Mouse (Mus musculus): ENCODE measurements around the gene Gpatch4. TPM values are rescaled to one million over a fixed set of nuclear protein-coding genes. Genes with fewer than 3 reads are reported as not detected.

Gene Gpatch4
- polyA plus RNA-seq (2015; fragmentation: Nextera tagmentation; extraction: Ambion mirVana) = 27.4 and 30.6 TPM in 2 replicates

- 10% methylated on average over 36 of the region's 36 CpGs for WGBS
- H3K4me2 ChIP-seq = peak within 1 kb of the TSS; percentile 88
- peaks cover 13% of the 10 kb centered on the region for H3K4me1 ChIP-seq (replicated peaks)
- peak within 1 kb of the TSS; percentile 58 for H3K27ac ChIP-seq
- H3K36me3 ChIP-seq = no peaks in the 10 kb centered on the region
- peaks cover 28% of the 10 kb centered on the region for H3K27me3 ChIP-seq
- no peaks in the 10 kb centered on the region for H3K9me3 ChIP-seq
- ATAC-seq (ENCODE audit: low FRiP score) = peak; percentile 96
- peak within 1 kb of the TSS; percentile 69 for H3K9ac ChIP-seq
- H3K4me3 ChIP-seq = peak within 1 kb of the TSS; percentile 82
Measured at GRCm38 (mm10) chr3:88042661-88043421, at the start of gene Gpatch4. TSS of gene Gpatch4 (plus strand) at chr3:88043108.

- Histone ChIP-seq H3K36me3 (no peaks in the 10 kb centered on the region), H3K9ac (no peak overlapping the region), H3K27me3 (peaks cover 97% of the 10 kb centered on the region), H3K27ac (no peak overlapping the region), H3K4me3 (no peak overlapping the region), H3K9me3 (no peaks in the 10 kb centered on the region), H3K4me1 (replicated peaks) (peaks cover 23% of the 10 kb centered on the region), H3K4me2 (no peak overlapping the region)
- no peak for ATAC-seq (ENCODE audit: low FRiP score)
- WGBS = 3% methylated on average over 5 of the region's 6 CpGs
Measured at GRCm38 (mm10) chr3:87993436-87993835, 49.5 kb upstream of the Gpatch4 start.

GRCm38 (mm10) chr3:87995331-87995730 lies 47.6 kb upstream of the Gpatch4 start:
- Histone ChIP-seq H3K27ac (no peak overlapping the region), H3K36me3 (no peaks in the 10 kb centered on the region), H3K27me3 (peaks cover 100% of the 10 kb centered on the region), H3K9ac (no peak overlapping the region), H3K9me3 (no peaks in the 10 kb centered on the region), H3K4me2 (no peak overlapping the region), H3K4me3 (no peak overlapping the region), H3K4me1 (replicated peaks) (peaks cover 37% of the 10 kb centered on the region)
- 22% methylated on average over 11 of the region's 11 CpGs for WGBS
- no peak for ATAC-seq (ENCODE audit: low FRiP score)

GRCm38 (mm10) chr3:87996401-87996800 lies 46.5 kb upstream of the Gpatch4 start:
- Histone ChIP-seq H3K27me3 (peaks cover 100% of the 10 kb centered on the region), H3K9me3 (no peaks in the 10 kb centered on the region), H3K9ac (peak overlapping the region; percentile 69; the same call in 1 of the 2 replicates), H3K4me3 (peak overlapping the region; percentile 45), H3K4me1 (replicated peaks) (peaks cover 44% of the 10 kb centered on the region), H3K36me3 (no peaks in the 10 kb centered on the region), H3K27ac (no peak overlapping the region), H3K4me2 (peak overlapping the region; percentile 70)
- 3% methylated on average over 15 of the region's 15 CpGs for WGBS
- ATAC-seq (ENCODE audit: low FRiP score) = no peak

GRCm38 (mm10) chr3:87996971-87997614 lies 45.8 kb upstream of the Gpatch4 start:
- Histone ChIP-seq H3K4me3 (peak overlapping the region; percentile 45), H3K4me1 (replicated peaks) (peaks cover 51% of the 10 kb centered on the region), H3K4me2 (peak overlapping the region; percentile 70), H3K9me3 (no peaks in the 10 kb centered on the region), H3K27me3 (peaks cover 100% of the 10 kb centered on the region), H3K9ac (peak overlapping the region; percentile 69), H3K27ac (no peak overlapping the region), H3K36me3 (no peaks in the 10 kb centered on the region)
- no peak for ATAC-seq (ENCODE audit: low FRiP score)
- 1% methylated on average over 49 of the region's 49 CpGs for WGBS

GRCm38 (mm10) chr3:87998747-87999146 lies 44.2 kb upstream of the Gpatch4 start:
- H3K4me3 ChIP-seq = peak overlapping the region; percentile 47
- peaks cover 59% of the 10 kb centered on the region for H3K4me1 ChIP-seq (replicated peaks)
- H3K9me3 ChIP-seq = no peaks in the 10 kb centered on the region
- H3K36me3 ChIP-seq = no peaks in the 10 kb centered on the region
- 2% methylated on average over 7 of the region's 7 CpGs for WGBS
- H3K27me3 ChIP-seq = peaks cover 100% of the 10 kb centered on the region
- H3K9ac ChIP-seq = no peak overlapping the region
- no peak overlapping the region; the same call in 1 of the 2 replicates for H3K27ac ChIP-seq
- peak; percentile 38; the same call in 1 of the 2 replicates for ATAC-seq (ENCODE audit: low FRiP score)
- peak overlapping the region; percentile 83 for H3K4me2 ChIP-seq

GRCm38 (mm10) chr3:87999243-87999895 lies 43.5 kb upstream of the Gpatch4 start:
- ATAC-seq (ENCODE audit: low FRiP score) = peak; percentile 15
- no peaks in the 10 kb centered on the region for H3K36me3 ChIP-seq
- H3K4me1 ChIP-seq (replicated peaks) = peaks cover 59% of the 10 kb centered on the region
- peak overlapping the region; percentile 83 for H3K4me2 ChIP-seq
- peak overlapping the region; percentile 37 for H3K27ac ChIP-seq
- WGBS = under 1% methylated on average over 38 of the region's 38 CpGs
- no peaks in the 10 kb centered on the region for H3K9me3 ChIP-seq
- peak overlapping the region; percentile 47 for H3K4me3 ChIP-seq
- peak overlapping the region; percentile 67 for H3K9ac ChIP-seq
- peaks cover 99% of the 10 kb centered on the region for H3K27me3 ChIP-seq

- Histone ChIP-seq H3K9me3 (no peaks in the 10 kb centered on the region), H3K4me2 (peak within 1 kb of the TSS; percentile 83), H3K27ac (peak within 1 kb of the TSS; percentile 37), H3K4me3 (peak within 1 kb of the TSS; percentile 47), H3K4me1 (replicated peaks) (peaks cover 59% of the 10 kb centered on the region), H3K27me3 (peaks cover 93% of the 10 kb centered on the region), H3K9ac (peak within 1 kb of the TSS; percentile 67), H3K36me3 (no peaks in the 10 kb centered on the region)
- under 1% methylated on average over 36 of the region's 39 CpGs for WGBS
- ATAC-seq (ENCODE audit: low FRiP score) = peak; percentile 3; the same call in 1 of the 2 replicates
Measured at GRCm38 (mm10) chr3:88000181-88000580, 42.7 kb upstream of the Gpatch4 start, which contains the start of gene Bcan. TSS of gene Bcan (minus strand) at chr3:88000230.

GRCm38 (mm10) chr3:88000816-88001595 lies 41.9 kb upstream of the Gpatch4 start:
- no peaks in the 10 kb centered on the region for H3K9me3 ChIP-seq
- 17% methylated on average over 11 of the region's 11 CpGs for WGBS
- H3K27me3 ChIP-seq = peaks cover 89% of the 10 kb centered on the region
- no peak for ATAC-seq (ENCODE audit: low FRiP score)
- H3K27ac ChIP-seq = no peak overlapping the region
- H3K4me2 ChIP-seq = peak overlapping the region; percentile 83
- H3K36me3 ChIP-seq = no peaks in the 10 kb centered on the region
- peak overlapping the region; percentile 67; the same call in 1 of the 2 replicates for H3K9ac ChIP-seq
- peaks cover 56% of the 10 kb centered on the region for H3K4me1 ChIP-seq (replicated peaks)
- peak overlapping the region; percentile 47 for H3K4me3 ChIP-seq

- H3K27ac ChIP-seq = no peak overlapping the region
- H3K9ac ChIP-seq = no peak overlapping the region
- no peaks in the 10 kb centered on the region for H3K9me3 ChIP-seq
- WGBS = 4% methylated on average over 17 of the region's 17 CpGs
- H3K4me1 ChIP-seq (replicated peaks) = peaks cover 42% of the 10 kb centered on the region
- peak overlapping the region; percentile 27; the same call in 1 of the 2 replicates for H3K4me2 ChIP-seq
- peaks cover 75% of the 10 kb centered on the region for H3K27me3 ChIP-seq
- no peak overlapping the region for H3K4me3 ChIP-seq
- no peaks in the 10 kb centered on the region for H3K36me3 ChIP-seq
- 0 out of 2 replicates have a peak, but pooled peaks have one; percentile 9 for ATAC-seq (ENCODE audit: low FRiP score)
Measured at GRCm38 (mm10) chr3:88002291-88002976, 40.5 kb upstream of the Gpatch4 start.
